Mouse (Mus musculus): Measurements from ENCODE around the gene 2310002L09Rik. TPM values are rescaled to one million over a fixed set of nuclear protein-coding genes. Genes with fewer than 3 reads are reported as not detected.
"Not testable (repeated sequence)": the region's sequence is repeated elsewhere in the genome, so short reads cannot be mapped to it uniquely, and the experiment has no call there.

The 2310002L09Rik gene
- total RNA-seq (2021): 1 to 10 TPM in 1 of 2 experiments, under 1 TPM in 1; 0.93 to 5.9 TPM
- long read RNA-seq, experiment 1: 0 reads
- long read RNA-seq, experiment 2, partial matches to known transcripts: 0 of 1 reads
- long read RNA-seq, experiment 2, other reads (novel, unspliced or antisense): 1 of 1 reads

DNA sequence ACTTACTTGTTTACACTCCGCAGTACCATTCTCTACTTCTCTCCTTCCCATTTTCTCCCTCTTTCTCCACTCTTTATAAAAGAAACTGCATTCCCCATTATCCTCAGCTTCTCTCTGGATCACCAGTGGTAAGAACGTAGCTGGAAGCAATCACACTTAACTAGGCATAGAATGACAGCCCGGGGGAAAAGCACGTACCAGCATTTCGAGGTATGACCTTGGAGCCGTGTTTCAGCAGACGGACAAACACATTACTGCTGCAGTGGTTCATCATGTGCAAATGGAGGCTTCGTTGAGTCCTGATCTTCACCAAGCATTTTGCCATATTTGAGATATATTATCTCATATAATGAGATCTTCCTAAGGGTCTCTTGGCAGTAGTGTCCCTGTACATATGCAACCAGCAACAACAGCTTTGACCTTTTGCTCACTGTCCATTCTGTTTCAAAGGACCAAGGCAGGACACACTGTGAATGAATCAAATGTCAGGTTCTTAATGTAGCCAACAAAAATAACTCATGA, at the start of gene 2310002L09Rik:
Gene 2310002L09Rik, minus strand, starts transcription at position 472 of the 522 bp plus-strand sequence.
- no peak for DNase-seq

DNA sequence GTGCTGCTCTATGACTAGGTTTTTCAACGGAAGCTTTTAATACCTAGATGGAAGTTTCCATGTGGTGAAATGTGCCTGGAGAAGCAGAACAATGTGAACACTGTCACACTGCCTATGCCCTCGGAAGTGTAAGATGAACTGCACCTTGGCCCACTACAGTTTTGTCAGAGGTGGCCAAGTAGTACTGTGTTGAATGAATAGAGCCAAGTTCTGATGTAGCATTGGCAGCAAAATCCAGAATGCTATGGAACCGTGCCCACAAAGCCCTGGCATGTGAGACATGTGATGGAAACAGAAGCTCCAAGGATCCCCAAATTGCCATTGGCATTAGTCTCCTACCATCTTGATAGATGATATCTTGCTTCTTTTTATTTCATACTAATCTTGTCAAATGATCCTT, 29.8 kb upstream of the 2310002L09Rik start:
- peak; percentile 10 for DNase-seq

DNA sequence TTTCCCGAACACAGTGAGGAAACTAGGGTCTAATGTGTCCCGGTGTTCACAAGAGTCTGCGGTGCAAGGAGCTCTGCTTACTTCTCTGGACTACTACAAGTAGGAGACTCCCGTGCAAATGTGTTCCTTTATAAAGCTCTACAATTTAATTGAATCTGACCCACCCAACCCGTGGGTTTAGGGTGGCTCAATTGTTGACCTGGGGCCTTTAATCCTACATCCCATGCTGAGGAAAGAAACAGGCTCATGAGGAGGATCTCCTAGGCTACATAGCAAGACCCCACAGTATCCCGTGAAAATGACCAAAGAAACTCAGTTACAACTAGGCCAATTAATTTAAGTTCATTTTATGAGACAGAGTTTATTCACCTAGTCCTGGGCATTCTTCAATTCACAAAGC, 30.0 kb downstream of the 2310002L09Rik start, which contains the start of gene Gm11756:
Gene Gm11756, minus strand, starts transcription at position 101 of the 400 bp plus-strand sequence.
- not testable (repeated sequence) for DNase-seq

DNA sequence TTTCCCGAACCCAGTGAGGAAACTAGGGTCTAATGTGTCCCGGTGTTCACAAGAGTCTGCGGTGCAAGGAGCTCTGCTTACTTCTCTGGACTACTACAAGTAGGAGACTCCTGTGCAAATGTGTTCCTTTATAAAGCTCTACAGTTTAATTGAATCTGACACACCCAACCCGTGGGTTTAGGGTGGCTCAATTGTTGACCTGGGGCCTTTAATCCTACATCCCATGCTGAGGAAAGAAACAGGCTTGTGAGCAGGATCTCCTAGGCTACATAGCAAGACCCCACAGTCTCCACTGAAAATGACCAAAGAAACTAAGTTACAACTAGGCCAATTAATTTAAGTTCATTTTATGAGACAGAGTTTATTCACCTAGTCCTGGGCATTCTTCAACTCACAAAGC, 44.8 kb downstream of the 2310002L09Rik start, which contains the start of gene Gm13871:
Gene Gm13871, minus strand, starts transcription at position 101 of the 400 bp plus-strand sequence.
- not testable (repeated sequence) for DNase-seq

DNA sequence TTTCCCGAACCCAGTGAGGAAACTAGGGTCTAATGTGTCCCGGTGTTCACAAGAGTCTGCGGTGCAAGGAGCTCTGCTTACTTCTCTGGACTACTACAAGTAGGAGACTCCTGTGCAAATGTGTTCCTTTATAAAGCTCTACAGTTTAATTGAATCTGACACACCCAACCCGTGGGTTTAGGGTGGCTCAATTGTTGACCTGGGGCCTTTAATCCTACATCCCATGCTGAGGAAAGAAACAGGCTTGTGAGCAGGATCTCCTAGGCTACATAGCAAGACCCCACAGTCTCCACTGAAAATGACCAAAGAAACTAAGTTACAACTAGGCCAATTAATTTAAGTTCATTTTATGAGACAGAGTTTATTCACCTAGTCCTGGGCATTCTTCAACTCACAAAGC, 59.6 kb downstream of the 2310002L09Rik start, which contains the start of gene Gm11757:
Gene Gm11757, minus strand, starts transcription at position 101 of the 400 bp plus-strand sequence.
- DNase-seq: not testable (repeated sequence)

Other genes with a start within 250 kb of the 2310002L09Rik start
- gene Rasef, start 159.9 kb downstream of the 2310002L09Rik start, total RNA-seq (2021): under 1 TPM; 0.18 to 0.24 TPM
- gene Gm11758, start 74.6 kb downstream of the 2310002L09Rik start, total RNA-seq (2021): not detected
- not detected for gene Gm11757, start 59.7 kb downstream of the 2310002L09Rik start, total RNA-seq (2021)
- not detected for gene Gm13871, start 44.9 kb downstream of the 2310002L09Rik start, total RNA-seq (2021)
- gene Gm11756, start 30.1 kb downstream of the 2310002L09Rik start, total RNA-seq (2021): under 1 TPM in 1 of 2 experiments, not detected in 1; 0.21 TPM
- under 1 TPM; 0.54 to 1.00 TPM for gene Frmd3, start 62.6 kb upstream of the 2310002L09Rik start, total RNA-seq (2021)